10 mouse cellular contexts compared by ENCODE assay signal in genomic region chr4:42933630-42934029, GRCm38 (mm10). TPM values are rescaled to one million over a fixed set of nuclear protein-coding genes. Genes with fewer than 3 reads are reported as not detected.
DNase-seq lines count a peak whose midpoint lies in the region; ATAC-seq lines count a peak whose summit lies in the region.
"Had no signal": no experiment of that assay in that cellular context is flagged by ENCODE, and none has a peak within 500 bp of the region (broad histone marks: within the 10 kb centered on the region; RNA-seq: fewer than 3 reads in every experiment).

No protein-coding gene starts in this region.

- H3K9ac ChIP-seq in heart, embryonic 12.5 days, result peak overlapping the region; percentile 61
- no peak overlapping the region for H3K9ac ChIP-seq in liver, embryonic 16.5 days (ENCODE audit: low read depth, low read length)

- H3K27me3 ChIP-seq in heart, embryonic 12.5 days (replicated peaks), result peaks cover 41% of the 10 kb centered on the region
- H3K27me3 ChIP-seq in liver, embryonic 16.5 days (ENCODE audit: control insufficient read depth, insufficient read depth, low read depth, low read length), result peaks cover 10% of the 10 kb centered on the region

- no peaks in the 10 kb centered on the region for H3K36me3 ChIP-seq in heart, embryonic 12.5 days
- H3K36me3 ChIP-seq in liver, embryonic 16.5 days (ENCODE audit: control insufficient read depth, insufficient read depth), result no peaks in the 10 kb centered on the region

- H3K4me3 ChIP-seq in heart, embryonic 12.5 days, result peak overlapping the region; percentile 28
- no peak overlapping the region for H3K4me3 ChIP-seq in liver, embryonic 16.5 days (ENCODE audit: low read depth, low read length)

- peak overlapping the region; percentile 91; the same call in 1 of the 2 replicates for H3K27ac ChIP-seq in heart, embryonic 12.5 days (ENCODE audit: poor library complexity, severe bottlenecking)
- no peak overlapping the region for H3K27ac ChIP-seq in liver, embryonic 16.5 days (ENCODE audit: low read length)

- DNase-seq in embryo, embryonic 10 days (ENCODE audit: low spot score), result peak; percentile 83
- DNase-seq in embryo, embryonic 9.5 days (ENCODE audit: extremely low spot score), result no peak
- DNase-seq in kidney, adult 8-10 months, result peak; percentile 47 to 49
- DNase-seq in neural tube, embryonic 10.5 days (ENCODE audit: extremely low spot score, low spot score), result peak; percentile 49
- peak; percentile 35 to 60 for DNase-seq in urinary bladder, postnatal 36 days (ENCODE audit: low spot score in 2 of 2)

- no peaks in the 10 kb centered on the region for H3K9me3 ChIP-seq in heart, embryonic 12.5 days (replicated peaks)
- no peaks in the 10 kb centered on the region for H3K9me3 ChIP-seq in liver, embryonic 16.5 days (replicated peaks; ENCODE audit: control insufficient read depth, low read length)

- peaks cover 29% of the 10 kb centered on the region for H3K4me1 ChIP-seq in heart, embryonic 12.5 days (replicated peaks)
- peaks cover 3% of the 10 kb centered on the region; the same call in 1 of the 2 replicates for H3K4me1 ChIP-seq in liver, embryonic 16.5 days (ENCODE audit: control insufficient read depth, low read depth, low read length)

- 9% methylated on average over 22 of the region's 22 CpGs for WGBS in heart, embryonic 12.5 days
- 7% methylated on average over 22 of the region's 22 CpGs for whole genome bisulfite sequencing in liver, embryonic 16.5 days (ENCODE audit: insufficient replicate concordance)

- peak; percentile 70 for ATAC-seq in erythroblast, adult 5-6 weeks (replicated peaks; ENCODE audit: low FRiP score, poor library complexity, severe bottlenecking)
- peak; percentile 60 for ATAC-seq in heart, embryonic 12.5 days (ENCODE audit: insufficient number of reproducible peaks, low FRiP score)
- no peak for ATAC-seq in liver, embryonic 16.5 days (ENCODE audit: low read depth)

- H3K4me2 ChIP-seq in heart, embryonic 12.5 days, result peak overlapping the region; percentile 65
- peak overlapping the region; percentile 18; the same call in 1 of the 2 replicates for H3K4me2 ChIP-seq in liver, embryonic 16.5 days (ENCODE audit: low read depth, low read length)

RNA-seq across cellular contexts. Expression of gene Dnajb5, which starts 16.0 kb away (rescaled TPM):
- 7.9 TPM in 1 of 2 replicates, not detected in the other for total RNA-seq in erythroblast, adult 5-6 weeks (2015; ENCODE audit: low replicate concordance)
- 0.14 TPM in 1 of 2 replicates, not detected in the other for total RNA-seq in erythroblast, adult 5-6 weeks (2017; ENCODE audit: low replicate concordance)
- polyA plus RNA-seq in heart, embryonic 12.5 days (2016; fragmentation: Nextera tagmentation; extraction: Ambion mirVana), result 15.6 and 17.7 TPM in 2 replicates
- 1.0 and 1.5 TPM in 2 replicates for polyA plus RNA-seq in liver, embryonic 16.5 days (2015; fragmentation: Nextera tagmentation; extraction: Ambion mirVana)

RNA-seq across cellular contexts. Expression of gene Phf24, which starts 17.2 kb away (rescaled TPM):
- not detected in 2 replicates for total RNA-seq in erythroblast, adult 5-6 weeks (2015; ENCODE audit: low replicate concordance)
- total RNA-seq in erythroblast, adult 5-6 weeks (2017; ENCODE audit: low replicate concordance), result 1.7 and 5.8 TPM in 2 replicates
- 3.4 and 3.9 TPM in 2 replicates for polyA plus RNA-seq in heart, embryonic 12.5 days (2016; fragmentation: Nextera tagmentation; extraction: Ambion mirVana)
- 0.05 and 0.06 TPM in 2 replicates for polyA plus RNA-seq in liver, embryonic 16.5 days (2015; fragmentation: Nextera tagmentation; extraction: Ambion mirVana)
- total RNA-seq: CH12.LX had no signal

RNA-seq across cellular contexts. Expression of gene 1700022I11Rik, which starts 35.8 kb away (rescaled TPM):
- not detected in 2 replicates for total RNA-seq in erythroblast, adult 5-6 weeks (2015; ENCODE audit: low replicate concordance)
- 5.3 TPM in 1 of 2 replicates, not detected in the other for total RNA-seq in erythroblast, adult 5-6 weeks (2017; ENCODE audit: low replicate concordance)
- 0.23 and 0.49 TPM in 2 replicates for polyA plus RNA-seq in heart, embryonic 12.5 days (2016; fragmentation: Nextera tagmentation; extraction: Ambion mirVana)
- 0.17 TPM in 1 of 2 replicates, not detected in the other for polyA plus RNA-seq in liver, embryonic 16.5 days (2015; fragmentation: Nextera tagmentation; extraction: Ambion mirVana)
- polyA plus RNA-seq: gonadal fat pad, adult 2 months had no signal

RNA-seq across cellular contexts. Expression of gene Fam205c, which starts 59.6 kb away (rescaled TPM):
- not detected in 2 replicates for total RNA-seq in erythroblast, adult 5-6 weeks (2015; ENCODE audit: low replicate concordance)
- total RNA-seq in erythroblast, adult 5-6 weeks (2017; ENCODE audit: low replicate concordance), result 0.56 TPM in 1 of 2 replicates, not detected in the other
- polyA plus RNA-seq in heart, embryonic 12.5 days (2016; fragmentation: Nextera tagmentation; extraction: Ambion mirVana), result 0.37 and 0.60 TPM in 2 replicates
- polyA plus RNA-seq in liver, embryonic 16.5 days (2015; fragmentation: Nextera tagmentation; extraction: Ambion mirVana), result 0.27 and 0.32 TPM in 2 replicates
- total RNA-seq: CH12.LX had no signal
